Mouse (Mus musculus) G1E (cell line): Measurements from ENCODE around the gene Tspan9. TPM values are rescaled to one million over a fixed set of nuclear protein-coding genes. Genes with fewer than 3 reads are reported as not detected.

Experiments used
- ATAC-seq: 2 replicates; pipeline ENCODE4 v1.8.0; 2016; ENCODE audit warnings: mild to moderate bottlenecking; ENCODE audit not compliant: insufficient number of reproducible peaks, poor library complexity, low FRiP score, severe bottlenecking; ENCODE audit errors: extremely low read depth
- DNase-seq: peaks from one replicate; pipeline ENCODE4 v3.0.0; 2012; ENCODE audit warnings: low spot score
- H3K27me3 ChIP-seq: 2 replicates; pipeline ENCODE4 v1.6.1; 2012; ENCODE audit warnings: mild to moderate bottlenecking, low read length, inconsistent platforms; ENCODE audit not compliant: insufficient read depth
- H3K36me3 ChIP-seq: replicated peaks from 2 replicates; pipeline ENCODE3; 2012; ENCODE audit warnings: mild to moderate bottlenecking, inconsistent platforms
- H3K4me1 ChIP-seq: 2 replicates; pipeline ENCODE4 v1.6.1; 2012; ENCODE audit warnings: low read depth, low read length, inconsistent platforms, mixed read lengths; ENCODE audit not compliant: insufficient read depth
- H3K4me3 ChIP-seq: 2 replicates; pipeline ENCODE4 v1.5.1; 2012; ENCODE audit warnings: low read depth, mild to moderate bottlenecking, inconsistent platforms, low read length, moderate library complexity, mixed read lengths
- H3K9me3 ChIP-seq: replicated peaks from 2 replicates; pipeline ENCODE4 v1.6.1; 2012; ENCODE audit warnings: inconsistent platforms
- CTCF ChIP-seq: IDR thresholded peaks from 2 replicates; pipeline ENCODE4 v1.5.1; 2012; ENCODE audit warnings: low read depth, low read length, inconsistent platforms, mixed read lengths
- GATA1 ChIP-seq: IDR thresholded peaks from 2 replicates; pipeline ENCODE4 v1.6.1; 2012; ENCODE audit warnings: borderline replicate concordance, low read length, inconsistent platforms, mixed read lengths
- GATA2 ChIP-seq: IDR thresholded peaks from 2 replicates; pipeline ENCODE4 v1.6.1; 2012; ENCODE audit warnings: low read depth, low read length, inconsistent platforms, borderline replicate concordance
- POLR2AphosphoS5 ChIP-seq: IDR thresholded peaks from 2 replicates; pipeline ENCODE4 v1.6.1; 2012; ENCODE audit warnings: low read depth, low read length, inconsistent platforms; ENCODE audit not compliant: insufficient replicate concordance
- TAL1 ChIP-seq: conservative IDR thresholded peaks from 2 replicates; pipeline ENCODE4 v1.6.1; 2012; ENCODE audit warnings: low read depth, low read length, inconsistent platforms, mixed read lengths
- polyA plus RNA-seq: library from polyadenylated mRNA; stranded (reverse); fragments of >175 nt; gene quantifications from 2 replicates; pipeline ENCODE4 v1.2.3, GENCODE M21; 2012
- total RNA-seq, 2 experiments: library from RNA; stranded (forward) in 1 of 2; stranded (reverse) in 1 of 2; fragments of 200-1000 nt in 1 of 2; fragments of >200 nt in 1 of 2; fragmentation: Nextera tagmentation in 1 of 2; gene quantifications; 2 replicates each; pipeline ENCODE4 v1.2.3; 2014 to 2017

Gene Tspan9
- total and polyA plus RNA-seq, 3 experiments = 0.16 TPM; not detected in 2

DNA sequence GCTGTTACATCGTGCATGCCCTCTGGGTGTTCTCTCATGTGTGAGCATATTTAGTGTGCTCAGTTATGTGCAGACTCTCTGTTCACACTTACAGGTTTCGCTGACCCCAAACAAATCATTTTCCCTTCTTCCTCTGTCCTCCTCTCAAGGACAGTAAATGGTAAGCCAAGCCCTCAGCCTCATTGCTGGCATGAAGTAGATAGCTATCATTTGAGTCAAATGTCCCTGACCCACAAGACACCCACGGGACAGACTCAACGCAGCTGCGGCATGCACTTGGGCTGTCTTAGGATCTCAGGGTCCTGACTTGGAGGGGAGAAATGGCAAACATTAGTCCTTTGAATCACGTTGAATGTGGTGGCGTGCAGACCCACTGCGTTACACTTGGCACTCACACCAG, 201.0 kb downstream of the Tspan9 start:
- Histone ChIP-seq H3K36me3 (no peaks in the 10 kb centered on the region), H3K4me1 (no peaks in the 10 kb centered on the region), H3K4me3 (no peak overlapping the region), H3K9me3 (peaks cover 91% of the 10 kb centered on the region), H3K27me3 (no peaks in the 10 kb centered on the region; the same call in 1 of the 2 replicates)
- DNase-seq (no peak), ATAC-seq (no peak)
- no peak for TF ChIP-seq GATA2
- no peak for TF ChIP-seq CTCF
- no peak for TF ChIP-seq POLR2AphosphoS5
- TF ChIP-seq TAL1 = no peak

DNA sequence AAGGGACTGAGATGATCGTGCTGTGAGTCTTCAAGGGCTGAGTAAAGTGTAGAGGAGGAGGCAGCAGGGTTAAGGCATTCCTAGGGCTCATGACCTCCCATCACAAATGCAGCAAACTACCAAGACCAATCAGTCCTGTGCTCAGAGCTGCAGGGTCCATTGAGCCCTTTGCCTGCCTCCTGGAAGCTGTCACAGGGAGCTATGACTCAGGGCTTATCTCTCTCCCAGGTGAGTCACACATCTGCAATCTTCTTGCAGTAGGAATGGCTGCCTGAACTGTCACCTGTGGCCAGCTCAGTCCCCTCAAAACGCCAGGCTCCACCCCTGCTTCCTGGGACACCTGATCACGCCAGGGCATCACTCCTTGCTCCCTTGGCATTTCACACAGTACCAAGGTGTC, 208.3 kb downstream of the Tspan9 start:
- Histone ChIP-seq H3K4me3 (no peak overlapping the region), H3K36me3 (no peaks in the 10 kb centered on the region), H3K9me3 (peaks cover 98% of the 10 kb centered on the region), H3K4me1 (no peaks in the 10 kb centered on the region), H3K27me3 (no peaks in the 10 kb centered on the region)
- ATAC-seq (no peak), DNase-seq (no peak)
- no peak for TF ChIP-seq GATA1
- TF ChIP-seq CTCF = no peak
- no peak for TF ChIP-seq TAL1
- no peak for TF ChIP-seq POLR2AphosphoS5
- no peak for TF ChIP-seq GATA2

DNA sequence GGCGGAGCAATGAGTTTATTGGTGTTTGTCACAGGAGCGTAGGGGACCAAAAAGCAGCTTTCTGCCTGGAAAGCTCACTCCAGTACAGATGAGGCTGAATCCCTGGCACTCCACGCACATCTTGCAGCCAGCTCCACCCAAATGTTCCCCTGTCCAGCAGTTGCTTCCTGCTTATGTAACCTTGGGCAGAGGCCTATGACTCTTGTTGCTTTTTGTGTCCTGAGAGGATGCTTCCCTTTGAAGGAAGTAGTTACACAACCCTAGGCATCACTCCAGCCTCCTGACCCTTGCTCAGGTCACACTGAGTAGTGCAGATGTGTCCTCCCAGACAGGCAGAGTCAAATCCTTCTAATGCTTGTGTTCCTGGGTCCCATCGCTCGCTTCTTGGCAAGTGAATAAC, 209.6 kb downstream of the Tspan9 start:
- Histone ChIP-seq H3K4me1 (no peaks in the 10 kb centered on the region), H3K4me3 (no peak overlapping the region), H3K36me3 (no peaks in the 10 kb centered on the region), H3K9me3 (peaks cover 98% of the 10 kb centered on the region), H3K27me3 (no peaks in the 10 kb centered on the region)
- ATAC-seq = no peak
- TF ChIP-seq POLR2AphosphoS5 (no peak), CTCF (no peak), TAL1 (no peak), GATA2 (no peak), GATA1 (no peak)
- no peak for DNase-seq

DNA sequence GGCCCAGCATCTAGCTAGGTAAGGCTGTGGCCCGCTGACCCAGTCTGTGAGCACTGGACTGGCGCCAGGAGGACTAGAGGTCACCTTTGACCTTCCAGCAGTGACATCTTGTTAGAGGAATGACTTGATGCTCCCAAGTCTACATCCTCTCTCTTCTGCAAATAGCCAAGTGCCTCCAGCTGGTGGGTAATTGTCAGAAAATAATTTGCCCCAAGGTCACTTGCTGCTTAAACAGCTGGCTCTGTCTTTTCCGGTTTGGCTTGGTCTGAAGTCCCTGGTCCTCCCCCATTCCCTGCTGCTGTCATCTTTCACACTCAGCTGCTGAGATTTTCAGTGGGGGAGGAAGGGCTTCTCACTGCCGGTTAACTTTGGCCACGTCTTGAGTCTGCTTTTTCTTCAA, 210.7 kb downstream of the Tspan9 start:
- Histone ChIP-seq H3K9me3 (peaks cover 92% of the 10 kb centered on the region), H3K27me3 (no peaks in the 10 kb centered on the region), H3K4me3 (no peak overlapping the region), H3K4me1 (no peaks in the 10 kb centered on the region), H3K36me3 (no peaks in the 10 kb centered on the region)
- no peak for ATAC-seq
- DNase-seq = no peak
- TF ChIP-seq POLR2AphosphoS5 (no peak), GATA2 (no peak)

DNA sequence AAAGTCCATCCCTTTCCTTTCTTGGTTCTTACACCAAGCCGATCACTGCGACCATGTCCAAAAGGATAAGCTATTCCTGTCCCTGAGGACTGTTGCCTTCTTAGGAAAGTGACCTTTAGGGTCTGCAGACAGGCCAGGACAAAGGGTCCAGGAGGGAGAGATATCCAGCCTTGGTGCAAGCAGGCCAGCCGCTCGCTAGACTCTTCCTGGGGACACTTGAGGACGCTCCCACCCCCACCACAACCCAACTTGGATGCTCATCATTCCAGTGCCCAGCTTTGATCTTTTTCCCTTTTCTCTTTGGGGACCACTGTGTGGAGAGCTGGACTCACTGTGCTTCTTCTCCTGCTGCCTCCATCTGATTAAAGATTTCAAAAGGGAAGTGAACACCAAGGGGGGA, 214.7 kb downstream of the Tspan9 start:
- DNase-seq = no peak
- H3K36me3 ChIP-seq = no peaks in the 10 kb centered on the region
- no peak for ATAC-seq
- H3K4me1 ChIP-seq = no peaks in the 10 kb centered on the region
- TF ChIP-seq POLR2AphosphoS5 (no peak), GATA1 (no peak), CTCF (no peak), GATA2 (no peak), TAL1 (no peak)
- H3K4me3 ChIP-seq = no peak overlapping the region
- H3K27me3 ChIP-seq = no peaks in the 10 kb centered on the region
- H3K9me3 ChIP-seq = peaks cover 86% of the 10 kb centered on the region

DNA sequence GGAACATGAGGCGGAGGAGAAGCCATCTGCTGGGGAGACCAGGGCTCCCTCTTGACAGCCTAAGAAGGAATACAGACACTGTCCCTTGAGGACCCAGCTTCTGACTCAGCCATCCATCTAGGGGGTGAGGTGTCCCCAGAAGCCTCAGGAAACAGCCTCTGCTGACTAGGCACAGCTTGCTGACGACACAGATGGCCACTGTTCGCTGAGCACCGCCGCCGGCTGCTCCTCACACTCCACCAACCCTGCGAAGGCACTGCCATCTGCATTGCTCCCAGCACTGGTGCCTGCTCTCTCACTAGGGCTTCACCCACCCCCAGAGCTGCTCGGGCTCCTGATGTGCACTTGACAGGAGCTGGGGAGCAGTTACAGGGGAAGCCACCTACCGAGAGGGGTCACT, 217.5 kb downstream of the Tspan9 start:
- Histone ChIP-seq H3K36me3 (no peaks in the 10 kb centered on the region), H3K27me3 (no peaks in the 10 kb centered on the region)
- no peak for ATAC-seq

DNA sequence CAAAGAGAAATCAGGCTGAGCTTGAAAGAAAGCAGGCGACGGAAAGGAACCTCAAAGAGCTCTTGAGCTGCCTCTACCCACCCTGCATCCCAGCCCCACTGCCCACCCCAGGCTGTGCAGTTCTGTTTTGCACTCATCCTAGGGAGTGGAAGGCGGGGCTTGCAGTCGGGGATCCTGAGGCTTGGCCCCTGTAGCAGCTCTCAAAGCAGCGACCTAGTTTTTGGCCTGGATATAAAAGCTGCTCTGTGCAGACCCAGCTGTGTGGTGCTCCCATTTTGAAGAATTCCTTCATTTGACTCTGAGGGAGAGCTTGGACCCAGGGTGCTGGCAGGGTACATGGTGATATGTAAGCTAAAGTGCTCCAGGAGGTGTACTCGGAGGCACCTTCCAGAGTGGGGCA, 218.6 kb downstream of the Tspan9 start:
- TF ChIP-seq POLR2AphosphoS5 (no peak), TAL1 (no peak), CTCF (no peak), GATA2 (no peak), GATA1 (no peak)

More for the DNA sequence above, 217.5 kb downstream of the Tspan9 start:
- Histone ChIP-seq H3K4me3 (no peak overlapping the region; the same call in 1 of the 2 replicates), H3K9me3 (peaks cover 83% of the 10 kb centered on the region), H3K4me1 (no peaks in the 10 kb centered on the region)
- no peak for DNase-seq
- no peak for TF ChIP-seq TAL1
- TF ChIP-seq CTCF = no peak
- no peak for TF ChIP-seq POLR2AphosphoS5
- no peak for TF ChIP-seq GATA2
- no peak for TF ChIP-seq GATA1

More for the DNA sequence above, 218.6 kb downstream of the Tspan9 start:
- Histone ChIP-seq H3K4me3 (no peak overlapping the region), H3K4me1 (no peaks in the 10 kb centered on the region), H3K36me3 (no peaks in the 10 kb centered on the region), H3K9me3 (peaks cover 83% of the 10 kb centered on the region), H3K27me3 (no peaks in the 10 kb centered on the region)
- no peak for ATAC-seq
- DNase-seq = no peak
